Mouse (Mus musculus) kidney, postnatal 25 days (tissue): ENCODE measurements around the gene 1810010H24Rik.
A peak's percentile ranks its signal among the peaks of the same experiment; 100 is the strongest.
"Not testable (repeated sequence)": the region's sequence is repeated elsewhere in the genome, so short reads cannot be mapped to it uniquely, and the experiment has no call there.

Source experiments
- DNase-seq, 2 experiments: peaks; one replicate each; pipeline ENCODE4 v3.0.0; 2021; ENCODE audit warnings: mixed read lengths in 2 of 2

Gene 1810010H24Rik

DNA sequence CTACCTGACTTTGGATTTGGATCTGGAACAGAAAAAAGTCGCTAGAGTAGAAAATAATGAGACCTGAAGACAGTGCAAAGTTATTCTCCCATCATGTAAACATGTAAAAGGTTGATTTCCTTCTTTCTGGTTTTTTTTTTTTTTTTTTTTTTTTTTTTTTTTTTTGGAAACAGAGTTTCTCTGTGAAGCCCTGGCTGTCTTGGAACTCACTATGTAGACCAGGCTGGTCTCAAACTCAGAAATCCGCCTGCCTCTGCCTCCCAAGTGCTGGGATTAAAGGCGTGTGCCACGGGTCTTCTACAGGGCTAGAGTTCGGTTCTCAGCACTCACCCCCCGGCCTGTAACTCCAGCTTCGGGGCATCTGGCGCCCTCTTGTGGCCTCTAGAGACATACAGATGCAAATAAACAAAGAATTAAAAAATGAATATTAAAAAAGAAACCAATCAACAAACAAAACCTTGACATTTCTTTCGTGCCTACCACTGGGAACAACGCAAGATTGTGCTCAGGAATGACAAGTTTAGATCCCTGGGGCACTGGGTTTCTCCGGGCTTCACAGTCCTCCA lies 11.4 kb upstream of the 1810010H24Rik start:
- no peak for DNase-seq

DNA sequence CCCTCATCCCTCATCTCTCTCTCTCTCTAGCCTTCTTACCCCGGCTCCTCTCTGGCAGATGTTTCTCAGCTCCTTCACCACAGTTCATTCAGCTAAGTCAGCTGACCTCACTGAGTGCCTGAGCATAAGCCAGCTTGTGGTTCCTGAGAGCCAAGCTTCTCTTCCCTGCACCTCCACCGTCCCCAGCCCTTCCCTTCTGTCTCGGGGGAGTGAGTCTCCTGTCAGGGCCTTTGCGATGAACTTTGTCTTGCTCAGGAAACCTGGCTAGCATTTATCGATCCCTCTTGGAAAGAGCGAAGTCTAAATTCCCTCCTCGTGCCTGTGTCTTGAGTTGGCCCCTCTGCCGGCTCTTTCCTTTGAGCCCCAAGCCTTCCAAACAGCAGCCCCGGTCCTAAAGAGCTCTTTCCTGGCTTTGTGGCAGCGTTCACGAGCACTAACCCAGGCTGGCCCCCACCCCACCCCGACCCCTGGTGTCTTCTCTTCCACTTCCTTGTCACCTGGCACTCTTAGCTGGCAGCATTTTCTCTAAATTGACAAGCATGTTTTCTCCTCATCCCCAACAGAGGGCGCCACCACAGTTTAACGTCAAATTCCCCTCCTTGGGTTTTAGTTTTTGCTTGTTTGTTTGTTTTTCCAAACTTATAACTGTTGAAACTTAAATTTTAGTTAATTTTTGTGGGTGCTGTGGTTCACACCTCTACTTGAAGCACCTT lies 10.7 kb upstream of the 1810010H24Rik start:
- peak; percentile 25 to 46 for DNase-seq

DNA sequence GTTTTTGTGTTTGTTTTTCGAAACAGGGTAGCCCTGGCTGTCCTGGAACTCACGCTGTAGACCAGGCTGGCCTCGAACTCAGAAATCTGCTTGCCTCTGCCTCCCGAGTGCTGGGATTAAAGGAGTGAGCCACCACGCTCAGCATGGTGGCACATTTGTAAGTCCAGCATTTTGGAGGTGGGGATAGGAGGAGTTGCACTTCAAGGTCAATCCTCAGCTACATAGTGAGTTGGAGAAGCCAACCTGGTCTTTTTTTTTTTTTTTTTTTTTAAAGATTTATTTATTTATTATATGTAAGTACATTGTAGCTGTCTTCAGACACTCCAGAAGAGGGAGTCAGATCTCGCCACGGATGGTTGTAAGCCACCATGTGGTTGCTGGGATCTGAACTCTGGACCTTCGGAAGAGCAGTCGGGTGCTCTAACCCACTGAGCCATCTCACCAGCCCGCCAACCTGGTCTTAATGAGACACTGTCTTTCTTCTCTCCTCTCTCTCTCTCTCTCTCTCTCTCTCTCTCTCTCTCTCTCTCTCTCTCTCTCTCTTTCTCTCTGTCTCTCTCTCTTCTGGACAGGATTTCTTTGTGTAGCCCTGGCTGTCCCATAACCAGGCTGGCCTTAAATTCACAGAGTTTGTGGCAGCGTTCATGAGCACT lies 9.8 kb upstream of the 1810010H24Rik start:
- peak in 1 of 2 experiments; percentile 21 for DNase-seq

DNA sequence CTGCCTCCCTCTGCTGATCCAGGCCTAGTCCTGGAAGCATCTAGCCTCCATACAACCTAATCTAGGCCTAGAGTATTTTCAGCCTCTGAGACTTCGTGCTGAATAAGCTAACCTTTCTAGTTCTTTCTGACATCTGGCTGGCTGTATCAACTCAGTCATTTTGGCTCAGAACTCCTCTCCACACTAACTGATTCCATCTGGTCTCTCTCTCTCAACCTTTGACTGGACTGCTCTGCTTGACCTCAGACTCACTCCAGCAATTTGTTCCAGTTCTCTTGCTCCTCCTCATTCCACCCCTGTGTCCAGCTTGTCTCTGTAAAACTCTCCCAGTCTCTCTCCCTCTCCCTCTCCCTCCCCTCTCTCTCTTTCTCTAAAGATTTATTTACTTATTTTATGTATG lies 8.6 kb upstream of the 1810010H24Rik start:
- peak; percentile 50 to 65 for DNase-seq

DNA sequence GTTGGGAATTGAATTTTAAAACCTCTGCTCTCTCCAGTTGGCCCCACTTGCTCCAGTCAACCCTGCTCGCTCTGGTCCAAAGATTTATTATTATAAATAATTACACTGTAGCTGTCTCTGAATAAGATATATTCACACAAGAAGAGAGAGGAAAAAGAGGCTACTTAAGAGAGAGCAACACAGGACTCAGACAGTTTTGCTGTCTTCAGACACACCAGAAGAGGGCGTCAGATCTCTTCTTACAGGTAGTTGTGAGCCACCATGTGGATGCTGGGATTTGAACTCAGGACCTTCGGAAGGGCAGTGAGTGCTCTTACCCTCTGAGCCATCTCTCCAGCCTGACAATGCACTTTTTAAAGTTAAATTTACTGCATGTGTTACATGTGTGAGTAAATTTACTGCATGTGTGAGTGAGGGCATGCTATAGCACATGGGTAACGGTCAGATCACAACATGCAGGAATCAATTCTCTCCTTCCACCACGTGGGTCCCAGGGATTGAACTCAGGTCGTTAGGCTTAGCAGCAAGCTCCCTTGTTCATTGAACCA lies 8.1 kb upstream of the 1810010H24Rik start:
- no peak for DNase-seq

DNA sequence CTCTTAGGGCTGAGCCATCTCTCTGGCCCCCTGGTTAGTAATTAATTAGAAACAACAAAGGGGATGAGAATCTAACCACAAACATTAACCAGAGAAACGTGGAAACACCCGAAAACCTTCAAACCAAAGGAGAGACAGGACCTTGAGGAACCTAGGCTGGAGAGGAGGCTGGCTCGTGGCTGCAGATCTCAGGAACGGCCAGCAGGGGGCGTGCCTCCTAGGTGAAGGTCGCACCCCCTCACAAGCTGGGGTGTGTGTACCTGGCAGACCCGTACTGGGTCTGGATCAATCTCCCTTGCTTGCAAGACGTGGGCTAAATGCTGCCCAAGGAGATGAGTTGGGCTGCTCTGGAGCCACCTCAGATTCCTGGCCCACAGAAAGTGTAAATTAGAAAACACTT lies 6.9 kb upstream of the 1810010H24Rik start:
- DNase-seq = no peak

DNA sequence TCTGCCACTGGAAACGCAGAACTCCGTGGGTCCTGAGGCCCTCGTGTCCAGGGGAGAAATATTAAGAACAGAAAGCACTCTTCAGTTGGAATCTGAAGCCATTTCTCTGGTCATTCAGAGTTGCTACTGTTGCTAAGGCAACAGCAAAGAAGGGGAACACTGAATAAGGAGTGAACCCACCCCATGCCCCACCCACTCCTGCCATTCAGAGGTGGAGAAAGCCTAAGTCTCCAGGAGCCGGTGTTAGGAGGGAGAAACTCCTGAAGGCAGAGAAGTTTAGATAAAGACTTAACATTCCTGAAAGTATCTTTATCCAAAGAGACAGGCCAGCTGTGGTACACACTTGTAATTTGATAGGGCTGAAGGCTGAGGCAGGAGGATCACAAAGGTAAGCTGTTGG lies 6.2 kb upstream of the 1810010H24Rik start:
- no peak for DNase-seq

DNA sequence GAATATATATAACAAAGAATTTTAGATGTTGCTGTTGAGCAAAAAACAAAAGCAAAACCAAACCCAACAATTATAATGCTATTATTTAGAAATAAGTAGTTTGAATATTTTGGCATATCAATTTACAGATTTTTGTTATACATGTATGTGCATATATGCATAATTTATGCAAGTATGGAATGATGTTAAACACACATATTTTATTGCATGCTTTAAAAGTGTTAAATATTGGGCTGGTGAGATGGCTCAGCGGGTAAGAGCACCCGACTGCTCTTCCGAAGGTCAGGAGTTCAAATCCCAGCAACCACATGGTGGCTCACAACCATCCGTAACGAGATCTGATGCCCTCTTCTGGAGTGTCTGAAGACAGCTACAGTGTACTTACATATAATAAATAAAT lies 5.8 kb upstream of the 1810010H24Rik start:
- DNase-seq = not testable (repeated sequence)

DNA sequence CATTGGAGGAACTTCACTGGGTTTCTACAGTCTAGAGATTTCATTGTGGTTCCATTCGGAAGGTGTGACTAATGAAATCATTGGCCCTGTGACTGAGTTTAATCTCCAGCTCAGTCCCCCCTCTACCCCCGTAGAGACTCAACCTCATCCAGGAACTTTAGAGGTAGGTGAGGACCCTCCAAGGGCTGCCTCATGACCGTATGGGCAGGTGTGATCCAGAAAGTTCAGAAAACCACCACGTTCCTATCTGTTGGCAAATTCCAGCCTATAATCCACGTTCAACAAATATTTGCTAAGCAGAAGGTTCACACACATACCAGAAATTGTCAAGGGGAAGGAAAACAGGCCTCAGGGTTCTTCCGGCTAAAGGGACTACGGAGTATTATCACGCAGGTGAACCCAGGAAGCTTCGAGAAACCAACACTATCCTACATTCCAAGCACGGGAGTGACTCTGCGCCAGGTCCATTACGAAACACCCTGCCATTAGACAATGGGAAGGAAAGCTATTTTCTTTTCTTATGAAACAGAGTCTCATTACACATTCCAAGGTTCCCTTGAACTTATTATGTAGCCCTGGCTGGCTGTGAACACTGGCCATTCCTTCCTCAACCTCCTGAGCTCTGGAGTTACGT lies 3.3 kb upstream of the 1810010H24Rik start:
- no peak for DNase-seq

DNA sequence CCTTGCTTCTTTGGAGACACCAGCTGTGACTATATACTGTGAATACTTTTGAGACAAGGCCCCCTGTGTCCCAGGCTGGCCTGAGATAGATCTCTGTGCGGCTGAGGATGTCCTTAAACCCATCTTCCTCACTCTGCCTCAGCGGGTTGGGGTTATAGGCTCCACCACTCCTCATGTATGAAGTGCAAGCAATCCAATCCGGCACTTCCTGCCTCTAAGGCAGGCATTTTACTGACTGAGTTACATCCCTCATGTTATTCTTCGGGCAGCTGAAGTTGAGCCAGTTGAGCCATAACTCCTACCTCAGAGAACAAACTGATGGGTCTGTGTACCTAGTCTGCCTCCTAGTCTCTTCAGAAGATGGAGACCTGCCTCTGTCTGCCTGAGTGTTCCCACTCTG lies 1.1 kb upstream of the 1810010H24Rik start:
- DNase-seq = no peak

DNA sequence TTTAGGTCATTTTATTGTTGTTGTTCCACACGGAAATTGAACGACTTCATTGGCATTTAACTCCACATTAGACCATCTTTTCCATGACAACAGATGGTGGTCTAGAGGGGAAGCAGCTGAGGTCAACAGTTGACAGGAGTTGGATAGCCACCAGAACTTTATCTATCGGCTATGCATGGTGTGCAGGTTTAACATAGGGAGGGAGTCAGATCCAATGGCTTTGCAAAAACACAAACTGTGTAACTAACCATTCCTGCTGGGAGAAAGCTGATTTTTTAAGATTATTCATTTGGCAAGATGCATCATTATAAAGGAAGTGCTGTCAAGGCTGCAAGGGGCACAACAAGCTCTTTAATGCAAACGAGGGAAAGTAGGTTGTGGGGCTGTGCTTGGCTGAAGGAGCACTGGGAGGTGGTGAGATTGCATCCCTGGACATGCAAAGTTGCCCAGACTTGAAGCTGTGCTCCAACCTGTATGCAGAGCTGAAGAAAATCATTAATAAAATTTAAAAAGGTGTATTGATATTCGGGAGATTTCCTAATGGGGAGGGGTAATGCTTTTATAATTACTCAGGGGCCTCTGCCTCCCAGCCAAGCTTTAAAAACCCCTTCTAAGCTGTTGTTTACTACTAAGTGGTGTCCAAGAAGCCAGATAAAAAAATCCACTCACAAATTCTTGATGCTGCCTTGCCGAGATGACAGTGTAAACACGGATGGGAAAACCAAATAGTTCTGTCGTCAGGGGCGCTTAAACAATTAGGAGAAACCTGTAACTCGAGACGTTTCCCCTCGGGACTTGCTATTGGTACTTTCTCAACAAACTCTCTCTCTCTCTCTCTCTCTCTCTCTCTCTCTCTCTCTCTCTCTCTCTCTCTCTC lies 1.3 kb downstream of the 1810010H24Rik start:
- no peak for DNase-seq

DNA sequence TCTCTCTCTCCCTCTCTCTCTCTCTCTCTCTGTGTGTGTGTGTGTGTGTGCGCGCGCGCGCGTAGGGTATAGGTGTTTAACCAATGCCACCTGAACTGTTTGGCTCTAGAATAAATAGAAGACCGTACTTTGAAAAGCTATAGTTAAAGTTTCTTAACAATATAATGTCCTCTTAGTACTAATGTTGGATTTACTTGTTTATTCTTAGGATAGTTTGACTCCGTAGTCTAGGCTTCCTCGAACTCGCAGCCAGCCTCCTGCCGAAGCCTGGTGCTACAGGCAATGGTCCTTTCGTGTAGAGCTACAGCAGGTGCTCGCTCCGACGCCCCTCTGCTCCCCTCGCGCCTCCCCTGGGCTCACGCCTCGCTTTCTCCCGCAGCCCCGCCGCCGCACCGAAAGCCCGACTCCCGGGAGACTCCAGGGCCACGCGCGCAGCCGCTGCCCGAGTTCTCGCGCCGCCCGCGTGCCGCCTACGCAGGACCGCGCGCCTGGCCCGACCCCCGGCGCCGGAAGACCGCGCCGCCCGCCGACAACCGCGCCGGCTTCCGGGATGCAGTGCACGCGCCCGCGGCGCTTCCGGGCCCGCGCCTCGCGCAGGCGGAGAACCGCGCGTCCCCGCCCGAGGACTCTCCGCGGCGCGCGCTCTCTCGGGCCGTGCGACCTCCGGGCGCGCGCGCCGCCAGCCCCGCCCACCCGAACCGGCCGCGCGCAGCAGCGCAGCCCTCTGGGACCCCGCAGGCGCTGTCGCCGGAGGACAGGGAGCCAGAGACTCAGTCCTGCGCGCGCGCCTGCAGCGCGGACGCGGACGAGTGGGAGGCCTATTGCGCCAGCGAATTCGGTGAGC lies 2.2 kb downstream of the 1810010H24Rik start:
- peak; percentile 86 to 95 for DNase-seq

DNA sequence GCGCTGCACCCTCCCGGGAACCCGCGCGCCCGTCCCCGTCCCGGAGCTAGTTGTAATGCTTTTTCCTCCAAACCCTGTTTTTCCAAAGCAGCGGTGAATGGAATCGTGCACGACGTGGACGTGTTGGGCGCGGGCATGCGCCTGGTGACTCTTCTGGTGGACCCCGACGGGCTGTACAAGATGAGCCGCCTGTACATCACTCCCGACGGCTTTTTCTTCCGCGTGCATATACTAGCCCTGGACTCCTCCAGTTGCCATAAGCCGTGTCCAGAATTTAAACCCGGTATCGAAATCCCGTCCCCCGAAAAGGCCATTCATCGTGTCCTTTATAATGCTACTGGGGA lies 2.8 kb downstream of the 1810010H24Rik start:
- no peak for DNase-seq

DNA sequence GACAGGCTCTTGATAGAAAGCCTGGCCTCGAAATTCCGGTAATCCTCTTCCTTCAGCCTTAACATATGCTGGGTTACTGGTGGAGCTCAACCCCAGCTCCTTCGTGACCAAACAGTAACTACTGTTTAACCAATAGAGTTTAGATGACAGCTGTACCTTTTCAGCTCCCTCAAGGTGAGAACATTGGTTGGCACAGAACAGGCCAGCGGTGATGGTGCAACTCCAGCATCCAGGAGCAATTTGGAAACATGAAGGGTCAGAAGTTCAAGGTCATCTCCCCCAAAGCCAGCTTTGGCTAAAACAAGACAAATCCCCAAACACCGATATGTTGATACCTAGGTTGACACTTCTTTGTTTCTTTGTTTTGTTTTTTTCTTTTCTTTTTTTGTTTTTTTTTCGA lies 3.3 kb downstream of the 1810010H24Rik start:
- no peak for DNase-seq

DNA sequence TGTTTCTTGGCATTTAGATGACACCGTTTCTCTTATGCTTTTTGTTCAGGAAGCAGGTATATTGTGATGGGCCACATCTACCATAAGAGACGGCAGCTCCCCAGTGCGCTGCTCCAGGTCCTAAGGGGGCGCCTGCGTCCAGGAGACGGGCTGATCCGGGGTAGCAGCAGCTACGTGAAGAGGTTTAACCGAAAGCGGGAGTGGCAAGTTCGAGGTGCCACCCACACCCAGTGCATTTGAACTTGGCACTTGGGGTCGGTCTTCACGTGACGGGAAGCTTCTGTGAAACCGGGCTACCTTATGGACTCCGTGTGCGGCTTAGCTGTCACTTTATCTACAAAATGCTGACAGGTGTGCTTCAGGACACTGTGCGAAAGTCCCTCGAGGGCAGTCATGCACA lies 4.1 kb downstream of the 1810010H24Rik start:
- DNase-seq = peak in 1 of 2 experiments; percentile 48

DNA sequence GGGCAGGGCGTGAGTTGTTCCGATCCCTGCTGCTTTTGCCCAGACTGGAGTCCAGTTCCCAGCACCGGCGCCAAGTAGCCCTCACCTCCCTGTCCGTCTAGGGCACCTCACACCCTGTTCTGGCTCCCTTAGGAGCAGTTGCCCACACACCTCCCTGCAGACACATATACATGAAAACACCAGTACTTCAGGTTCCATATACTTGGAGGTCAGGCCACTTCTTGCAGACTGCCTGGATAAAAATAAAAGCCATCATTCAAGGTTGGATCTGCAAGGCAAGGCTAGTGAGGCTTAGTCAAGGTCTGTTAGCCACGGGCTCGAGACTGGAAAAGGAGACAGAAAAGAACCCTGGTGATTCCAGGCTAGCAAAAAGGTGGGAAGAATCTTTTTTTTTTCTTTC lies 6.2 kb downstream of the 1810010H24Rik start:
- no peak for DNase-seq

DNA sequence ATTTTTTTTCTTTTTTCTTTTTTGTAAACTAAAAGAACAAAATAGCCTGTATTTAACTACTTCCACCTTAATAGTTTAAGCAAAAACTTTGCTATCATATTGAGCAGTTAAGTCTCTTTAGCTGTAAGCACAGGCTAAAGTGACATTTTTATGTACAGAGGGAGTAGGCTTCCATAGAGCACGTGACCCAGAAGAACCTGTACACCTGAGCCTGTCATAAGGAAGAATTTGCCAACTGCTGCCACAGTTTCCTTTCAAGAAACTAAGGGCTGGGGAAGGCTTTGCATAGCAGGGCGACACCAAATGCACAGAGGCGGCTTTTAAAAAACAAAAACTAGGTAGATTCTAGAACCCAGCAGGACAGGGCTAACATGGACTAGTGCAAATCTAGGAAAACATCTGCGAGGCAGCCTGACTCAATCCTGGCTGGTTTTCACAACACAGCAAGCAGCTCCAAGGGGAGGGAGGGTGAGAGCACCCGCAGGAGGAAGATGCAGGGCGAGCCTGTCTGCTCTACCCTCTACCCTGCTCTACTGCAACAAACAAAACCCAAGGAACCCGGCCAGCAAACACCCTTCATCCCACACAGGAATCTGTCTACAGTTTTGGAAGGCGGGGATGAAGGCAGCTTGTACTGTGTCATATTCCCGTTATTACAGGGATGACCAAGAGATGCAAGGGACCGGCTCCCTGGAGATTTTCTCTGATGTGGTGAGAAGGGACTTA lies 8.8 kb downstream of the 1810010H24Rik start:
- no peak for DNase-seq

DNA sequence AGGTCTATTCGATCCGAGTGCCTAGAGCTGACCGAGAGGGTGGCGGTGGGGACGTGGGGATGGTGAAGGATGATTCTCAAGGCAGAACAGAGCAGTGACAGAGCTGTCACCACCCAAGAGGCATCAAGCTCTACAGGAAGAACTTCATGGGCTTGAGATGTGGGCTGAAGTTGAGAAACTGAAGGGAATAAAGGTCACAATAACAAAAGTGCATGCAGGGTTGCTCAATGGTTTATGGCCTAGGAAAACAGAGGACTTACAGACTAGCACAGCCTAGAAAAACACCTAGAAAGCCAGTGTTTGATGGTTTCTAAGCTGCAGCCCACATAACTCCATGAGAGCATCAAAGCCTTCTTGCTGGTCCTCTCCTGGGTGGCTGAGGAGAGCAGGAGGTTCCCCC lies 13.9 kb downstream of the 1810010H24Rik start:
- no peak for DNase-seq

DNA sequence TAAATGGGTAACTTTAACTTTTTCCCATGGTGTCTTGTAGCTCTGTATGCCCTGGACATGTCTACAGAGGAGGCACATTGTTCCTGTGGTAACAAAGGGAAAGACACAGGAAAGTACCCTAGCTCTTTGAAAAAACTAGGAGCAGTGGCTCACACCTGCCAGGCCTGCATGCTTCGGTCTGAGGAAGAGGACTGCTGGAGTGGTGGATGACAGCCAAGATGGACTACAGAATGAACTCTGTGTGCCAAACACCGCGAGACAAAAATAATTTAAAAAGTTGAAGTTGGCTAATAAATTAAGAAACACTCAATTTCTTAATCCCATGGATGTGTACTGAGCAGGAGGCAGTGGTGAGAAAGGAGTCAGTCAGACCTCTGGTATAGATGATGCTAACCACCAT lies 15.9 kb downstream of the 1810010H24Rik start:
- no peak for DNase-seq

DNA sequence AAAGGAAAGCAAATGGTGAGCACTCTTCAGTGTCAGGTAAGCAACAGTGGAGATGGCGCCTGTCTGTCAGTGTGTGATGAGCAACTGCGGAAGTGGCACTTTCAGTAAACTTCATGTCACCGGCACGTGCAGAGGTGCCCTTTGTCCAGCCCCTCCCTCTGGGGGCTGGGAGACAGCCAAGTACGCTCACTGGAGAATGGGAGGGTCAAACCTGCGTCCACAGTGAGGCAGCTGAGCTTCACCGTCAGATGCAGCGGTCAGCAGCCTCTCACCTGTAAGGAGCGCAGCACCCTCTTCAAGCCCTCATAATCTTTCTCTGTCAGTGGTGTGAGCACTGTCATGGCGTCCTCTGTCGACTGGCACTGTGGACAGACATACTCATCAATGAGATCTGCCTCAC lies 17.9 kb downstream of the 1810010H24Rik start:
- peak; percentile 50 to 73 for DNase-seq

DNA sequence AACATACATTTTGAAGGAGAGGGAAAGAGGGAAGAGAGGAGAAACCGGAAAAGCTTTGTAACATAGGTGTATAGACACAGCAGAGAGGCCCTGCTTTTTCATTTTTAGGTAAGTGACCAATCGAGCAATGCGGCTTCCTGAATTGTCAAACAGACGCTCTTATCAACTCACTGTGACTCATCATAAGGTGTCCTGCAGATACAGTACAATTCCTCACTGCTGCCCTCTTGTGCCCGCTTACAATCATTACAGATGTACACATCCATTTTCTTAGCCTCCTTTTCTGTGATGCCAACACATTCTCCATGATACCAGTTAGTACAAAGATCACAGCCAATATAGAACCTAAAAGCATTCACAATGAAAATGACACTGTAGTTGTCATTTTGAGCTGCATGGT lies 18.8 kb downstream of the 1810010H24Rik start:
- DNase-seq = peak; percentile 61 to 75
